Comparison of ENCODE assay signal across 19 mouse cellular contexts in the genomic region with DNA sequence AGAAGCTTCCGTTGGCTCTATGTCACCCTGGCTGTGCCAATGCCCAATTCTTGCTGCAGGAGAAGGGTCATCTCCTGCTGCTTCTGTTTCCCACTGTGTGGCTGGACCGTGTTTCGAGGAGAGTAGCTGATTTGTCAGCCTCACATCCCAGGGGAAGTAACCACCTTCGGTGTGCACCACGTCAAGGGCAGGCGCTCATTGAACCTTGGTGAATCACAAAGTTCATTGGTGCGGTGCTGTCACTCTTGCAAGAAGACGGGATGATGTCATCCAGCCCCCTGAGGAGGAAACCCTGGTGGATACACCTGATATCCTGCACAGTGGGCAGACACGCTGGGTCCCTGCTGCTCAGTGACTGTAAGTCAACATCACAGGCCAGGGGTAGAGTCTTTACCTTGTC. TPM values are rescaled to one million over a fixed set of nuclear protein-coding genes. Genes with fewer than 3 reads are reported as not detected.
"Had no signal": no experiment of that assay in that cellular context is flagged by ENCODE, and none has a peak within 500 bp of the region (broad histone marks: within the 10 kb centered on the region; RNA-seq: fewer than 3 reads in every experiment).

No protein-coding gene starts in this region.

RNA-seq across cellular contexts. Expression of gene Gsta2, which starts 12.5 kb away (rescaled TPM):
- polyA plus RNA-seq: forebrain, postnatal 0 days; heart, embryonic 11.5 days; heart, embryonic 13.5 days; heart, embryonic 15.5 days; heart, postnatal 0 days; hindbrain, embryonic 11.5 days; hindbrain, embryonic 13.5 days; hindbrain, embryonic 15.5 days; hindbrain, postnatal 0 days; limb, embryonic 10.5 days; limb, embryonic 12.5 days; liver, embryonic 11.5 days; liver, embryonic 13.5 days had no signal

RNA-seq across cellular contexts. Expression of gene Omt2b, which starts 15.7 kb away (rescaled TPM):
- polyA plus RNA-seq: forebrain, postnatal 0 days; gonadal fat pad, adult 2 months; heart, embryonic 11.5 days; heart, embryonic 13.5 days; heart, embryonic 15.5 days; heart, postnatal 0 days; hindbrain, embryonic 11.5 days; hindbrain, embryonic 13.5 days; hindbrain, embryonic 15.5 days; hindbrain, postnatal 0 days; intestine, embryonic 14.5 days; intestine, embryonic 16.5 days; limb, embryonic 10.5 days; limb, embryonic 12.5 days; limb, embryonic 14.5 days; liver, embryonic 11.5 days; liver, embryonic 13.5 days; liver, embryonic 15.5 days; liver, postnatal 0 days had no signal

RNA-seq across cellular contexts. Expression of gene Dppa5a, which starts 24.9 kb away (rescaled TPM):
- polyA plus RNA-seq: gonadal fat pad, adult 2 months; heart, embryonic 11.5 days; heart, embryonic 13.5 days; heart, embryonic 15.5 days; heart, postnatal 0 days; intestine, embryonic 14.5 days; intestine, embryonic 16.5 days; limb, embryonic 10.5 days; liver, embryonic 11.5 days; liver, embryonic 13.5 days; liver, embryonic 15.5 days; liver, postnatal 0 days had no signal

RNA-seq across cellular contexts. Expression of gene Omt2a, which starts 28.5 kb away (rescaled TPM):
- polyA plus RNA-seq: forebrain, postnatal 0 days; gonadal fat pad, adult 2 months; heart, embryonic 11.5 days; heart, embryonic 13.5 days; heart, embryonic 15.5 days; heart, postnatal 0 days; hindbrain, embryonic 11.5 days; hindbrain, embryonic 13.5 days; hindbrain, embryonic 15.5 days; hindbrain, postnatal 0 days; intestine, embryonic 14.5 days; intestine, embryonic 16.5 days; limb, embryonic 10.5 days; limb, embryonic 12.5 days; limb, embryonic 14.5 days; liver, embryonic 11.5 days; liver, embryonic 13.5 days; liver, embryonic 15.5 days; liver, postnatal 0 days had no signal

RNA-seq across cellular contexts. Expression of gene Ooep, which starts 35.5 kb away (rescaled TPM):
- polyA plus RNA-seq: gonadal fat pad, adult 2 months; liver, postnatal 0 days had no signal
